Mouse (Mus musculus): ENCODE results near the gene Cd274. TPM values are rescaled to one million over a fixed set of nuclear protein-coding genes. Genes with fewer than 3 reads are reported as not detected.
A peak's percentile ranks its signal among the peaks of the same experiment; 100 is the strongest.

Cd274 gene
- polyA plus RNA-seq, 1 experiment, result 3.7 TPM

DNA sequence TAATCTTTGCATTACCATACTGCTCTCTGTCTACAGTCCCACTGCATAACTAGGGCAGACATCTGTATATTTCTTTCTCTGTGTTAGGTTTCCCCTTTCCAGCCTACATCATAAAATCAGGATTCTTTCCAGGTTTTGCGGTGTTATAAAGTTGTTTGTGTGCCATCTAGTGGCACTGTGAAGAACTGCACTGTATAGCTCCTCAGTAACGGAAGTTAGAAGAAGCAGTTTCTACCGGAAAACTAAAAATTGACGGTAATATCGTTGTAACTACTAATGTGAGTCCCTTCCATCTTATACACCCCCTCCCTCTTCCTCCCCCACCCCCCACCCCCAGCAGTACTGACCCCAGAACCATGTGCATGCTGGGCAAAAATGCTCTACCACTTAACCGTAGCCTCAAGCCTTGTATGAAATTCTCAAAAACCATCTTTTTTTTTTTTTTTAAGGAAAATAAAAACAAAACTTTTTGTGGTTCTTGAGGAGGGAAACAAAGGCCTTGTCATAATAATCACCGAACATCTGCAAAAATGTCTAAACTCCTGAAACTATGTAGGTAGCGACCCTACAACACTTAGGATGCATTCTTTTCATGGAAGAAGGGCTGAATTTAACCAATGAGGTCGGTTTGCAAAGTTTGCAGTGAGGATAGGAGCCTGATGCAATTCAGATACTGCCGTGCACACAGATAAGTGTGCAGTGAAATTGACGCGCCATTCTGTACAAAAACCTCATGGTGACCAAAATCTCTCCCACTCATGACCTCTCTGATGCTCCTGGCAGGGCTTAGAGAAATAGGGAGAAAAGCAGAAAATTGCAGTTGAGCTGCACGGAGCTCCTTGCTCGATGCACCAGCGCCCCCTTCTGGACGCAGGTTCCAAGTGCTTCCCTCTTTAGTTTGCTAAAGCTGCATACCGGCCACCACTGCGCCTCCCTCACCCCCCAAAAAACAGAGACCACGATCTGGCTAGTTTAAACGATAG is 12.1 kb upstream of the Cd274 start:
- Histone ChIP-seq H3K36me3 (ENCODE audit: control insufficient read depth, insufficient read depth, low read length) (peaks cover 24% of the 10 kb centered on the region), H3K27ac (ENCODE audit: insufficient read depth, low read depth, low read length) (no peak overlapping the region), H3K4me3 (ENCODE audit: low read depth, low read length) (peak overlapping the region; percentile 9; the same call in 1 of the 2 replicates), H3K27me3 (ENCODE audit: control insufficient read depth, insufficient read depth, low read length) (no peaks in the 10 kb centered on the region), H3K4me1 (ENCODE audit: control insufficient read depth, insufficient read depth, insufficient read length, low read length) (peaks cover 2% of the 10 kb centered on the region; the same call in 1 of the 2 replicates)
- TF ChIP-seq POLR2A (IDR thresholded peaks at IDR 0.05; ENCODE audit: low read depth, low read length) (no peak), CTCF (IDR thresholded peaks at IDR 0.05; ENCODE audit: extremely low read depth, insufficient read length, insufficient replicate concordance, low read depth, low read length) (peak; percentile 99)
- WGBS, result 4% methylated on average over 20 of the region's 20 CpGs

DNA sequence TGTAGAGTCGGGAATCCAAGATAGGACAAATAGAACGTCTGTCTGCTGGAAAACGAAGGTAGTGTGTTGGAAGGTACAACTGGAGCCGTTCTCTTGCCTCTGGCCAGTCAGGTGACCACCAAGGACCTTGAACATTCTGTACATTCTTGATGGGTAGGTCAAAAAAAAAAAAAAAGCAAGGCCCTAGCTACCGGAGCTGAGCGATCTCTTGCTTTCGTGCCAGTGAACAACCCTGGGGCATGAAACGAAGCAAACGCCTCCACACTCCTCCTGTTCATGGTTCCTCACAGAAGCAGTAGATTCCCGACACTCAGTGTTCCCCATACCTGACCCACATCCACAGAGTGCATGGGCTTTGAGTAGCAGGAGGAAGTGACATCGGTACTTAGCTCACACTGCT is 11.0 kb upstream of the Cd274 start:
- WGBS, result 86% methylated on average over 11 of the region's 11 CpGs
- Histone ChIP-seq H3K4me3 (ENCODE audit: low read depth, low read length) (no peak overlapping the region), H3K4me1 (ENCODE audit: control insufficient read depth, insufficient read depth, insufficient read length, low read length) (peaks cover 5% of the 10 kb centered on the region; the same call in 1 of the 2 replicates), H3K27me3 (ENCODE audit: control insufficient read depth, insufficient read depth, low read length) (no peaks in the 10 kb centered on the region), H3K27ac (ENCODE audit: insufficient read depth, low read depth, low read length) (no peak overlapping the region), H3K36me3 (ENCODE audit: control insufficient read depth, insufficient read depth, low read length) (peaks cover 24% of the 10 kb centered on the region)
- no peak for TF ChIP-seq POLR2A (IDR thresholded peaks at IDR 0.05; ENCODE audit: low read depth, low read length)
- no peak for TF ChIP-seq CTCF (IDR thresholded peaks at IDR 0.05; ENCODE audit: extremely low read depth, insufficient read length, insufficient replicate concordance, low read depth, low read length)

DNA sequence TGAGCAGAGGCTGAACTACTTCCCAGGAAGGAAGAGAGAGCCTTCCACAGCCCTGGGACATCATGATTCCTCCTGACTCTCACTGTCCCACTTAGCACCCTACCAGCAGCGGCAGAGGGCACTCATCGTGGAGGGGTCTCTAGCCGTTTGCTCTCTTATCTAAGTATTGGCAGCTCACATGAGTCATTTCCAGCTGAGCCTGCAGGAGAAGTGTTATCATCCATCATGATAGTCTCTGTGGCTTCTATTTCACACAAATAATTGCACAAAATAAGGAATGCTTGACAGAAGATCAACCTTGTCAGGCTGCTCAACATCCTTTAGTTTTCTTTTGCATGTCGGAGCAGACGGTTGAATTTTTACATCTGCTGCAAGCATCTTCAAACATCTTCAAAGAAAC is 7.0 kb upstream of the Cd274 start:
- no peak for TF ChIP-seq CTCF (IDR thresholded peaks at IDR 0.05; ENCODE audit: extremely low read depth, insufficient read length, insufficient replicate concordance, low read depth, low read length)
- H3K27ac ChIP-seq (ENCODE audit: insufficient read depth, low read depth, low read length), result peak overlapping the region; percentile 53; the same call in 1 of the 2 replicates
- H3K36me3 ChIP-seq (ENCODE audit: control insufficient read depth, insufficient read depth, low read length), result peaks cover 16% of the 10 kb centered on the region
- H3K4me3 ChIP-seq (ENCODE audit: low read depth, low read length), result peak overlapping the region; percentile 2; the same call in 1 of the 2 replicates
- peaks cover 5% of the 10 kb centered on the region; the same call in 1 of the 2 replicates for H3K4me1 ChIP-seq (ENCODE audit: control insufficient read depth, insufficient read depth, insufficient read length, low read length)
- H3K27me3 ChIP-seq (ENCODE audit: control insufficient read depth, insufficient read depth, low read length), result no peaks in the 10 kb centered on the region
- 53% methylated on average over 5 of the region's 5 CpGs for WGBS

DNA sequence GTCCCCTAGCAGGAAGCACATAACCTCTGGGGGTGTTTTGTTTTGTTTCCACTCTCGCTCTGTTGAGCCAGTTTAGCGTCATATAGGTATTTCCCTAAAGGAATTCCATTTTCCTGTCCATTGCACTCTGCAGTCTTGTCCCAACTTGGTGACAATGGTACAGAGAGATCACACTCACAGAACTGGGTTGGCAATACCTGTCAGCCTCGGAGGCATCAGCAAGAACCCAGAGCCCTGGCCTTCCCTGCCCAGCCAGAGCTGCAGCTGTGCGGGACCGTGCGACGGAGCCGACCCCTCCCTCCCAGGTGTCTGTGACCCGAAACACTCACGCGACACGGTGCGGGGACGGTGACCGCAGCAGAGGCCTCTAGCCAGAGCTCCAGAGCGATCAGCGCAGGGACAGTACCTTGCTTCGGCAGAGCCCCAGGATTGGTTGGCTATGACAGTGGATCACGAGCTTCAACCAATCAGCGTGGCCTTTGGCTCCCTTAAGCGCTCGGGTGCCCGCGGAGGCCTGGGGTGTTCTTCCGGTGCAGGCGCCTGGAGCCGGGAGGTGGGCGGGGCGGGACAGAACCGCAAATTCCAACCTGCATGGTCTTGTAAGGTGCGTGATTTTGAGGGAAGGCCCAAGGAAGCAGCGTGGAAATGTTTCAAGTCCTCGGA is 5.7 kb upstream of the Cd274 start:
- Histone ChIP-seq H3K4me1 (ENCODE audit: control insufficient read depth, insufficient read depth, insufficient read length, low read length) (peaks cover 6% of the 10 kb centered on the region), H3K36me3 (ENCODE audit: control insufficient read depth, insufficient read depth, low read length) (peaks cover 10% of the 10 kb centered on the region; the same call in 1 of the 2 replicates), H3K27me3 (ENCODE audit: control insufficient read depth, insufficient read depth, low read length) (no peaks in the 10 kb centered on the region), H3K4me3 (ENCODE audit: low read depth, low read length) (peak overlapping the region; percentile 66), H3K27ac (ENCODE audit: insufficient read depth, low read depth, low read length) (peak overlapping the region; percentile 73)
- WGBS, result 1% methylated on average over 33 of the region's 33 CpGs
- TF ChIP-seq POLR2A (IDR thresholded peaks at IDR 0.05; ENCODE audit: low read depth, low read length) (peak; percentile 78), CTCF (IDR thresholded peaks at IDR 0.05; ENCODE audit: extremely low read depth, insufficient read length, insufficient replicate concordance, low read depth, low read length) (no peak)

DNA sequence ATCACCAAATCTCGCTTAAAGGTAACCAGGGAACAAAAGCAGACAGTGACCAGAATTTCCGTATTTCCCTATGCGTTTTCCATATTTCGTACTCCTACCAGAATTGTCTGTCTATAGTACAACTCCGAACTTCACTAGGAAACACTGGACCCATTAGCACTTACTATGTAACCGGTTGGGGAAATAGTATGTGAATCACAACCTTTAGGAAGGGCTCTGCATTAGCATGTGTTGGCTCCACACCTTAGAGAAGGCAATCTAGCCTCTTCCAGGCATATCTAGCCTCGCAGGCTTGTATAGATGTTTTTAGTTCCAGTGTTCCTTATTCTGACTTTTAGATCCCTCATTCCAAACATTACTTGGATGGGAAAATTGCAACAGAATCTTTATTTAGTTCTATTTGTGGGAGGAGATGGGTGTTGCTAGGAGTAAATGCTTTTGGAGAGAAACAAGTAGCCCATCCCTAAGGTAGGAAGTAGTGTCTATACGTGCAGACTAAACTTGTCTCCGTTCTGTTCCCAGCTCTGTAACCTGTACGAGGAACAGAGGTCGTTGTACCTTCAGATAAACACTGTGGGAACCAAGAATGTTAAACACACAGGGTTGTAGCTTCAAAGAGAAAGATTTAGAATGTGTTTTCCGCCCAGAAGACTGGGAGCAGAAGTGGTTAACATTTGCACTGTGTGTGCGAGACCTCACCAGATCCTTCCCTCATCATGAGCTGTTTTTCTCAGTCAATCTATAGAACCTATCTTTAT is 4.9 kb upstream of the Cd274 start:
- 21% methylated on average over 13 of the region's 13 CpGs for WGBS
- Histone ChIP-seq H3K27ac (ENCODE audit: insufficient read depth, low read depth, low read length) (no peak overlapping the region), H3K4me1 (ENCODE audit: control insufficient read depth, insufficient read depth, insufficient read length, low read length) (peaks cover 7% of the 10 kb centered on the region), H3K4me3 (ENCODE audit: low read depth, low read length) (peak overlapping the region; percentile 66), H3K36me3 (ENCODE audit: control insufficient read depth, insufficient read depth, low read length) (peaks cover 7% of the 10 kb centered on the region; the same call in 1 of the 2 replicates), H3K27me3 (ENCODE audit: control insufficient read depth, insufficient read depth, low read length) (no peaks in the 10 kb centered on the region)
- TF ChIP-seq POLR2A (IDR thresholded peaks at IDR 0.05; ENCODE audit: low read depth, low read length) (no peak), CTCF (IDR thresholded peaks at IDR 0.05; ENCODE audit: extremely low read depth, insufficient read length, insufficient replicate concordance, low read depth, low read length) (no peak)

DNA sequence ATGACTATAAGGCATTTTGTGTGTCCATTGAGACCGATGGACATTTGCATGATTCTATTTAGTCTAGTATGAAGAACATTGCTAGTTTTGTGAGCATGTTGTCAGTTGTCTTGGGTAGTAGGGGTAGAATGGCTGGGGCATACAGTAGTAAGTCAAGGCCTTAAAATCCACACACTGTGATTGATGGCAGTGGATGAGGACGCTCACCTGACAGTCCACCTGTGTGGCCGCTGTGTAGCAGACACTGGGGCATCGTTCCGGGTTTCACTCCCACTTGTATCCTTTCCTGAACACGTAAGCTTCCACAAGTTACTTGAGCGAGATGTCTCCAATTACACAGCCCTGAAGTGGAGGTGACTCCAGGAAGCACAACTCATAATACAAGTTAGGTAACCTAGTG is 3.7 kb upstream of the Cd274 start:
- WGBS, result 92% methylated on average over 7 of the region's 7 CpGs
- Histone ChIP-seq H3K4me3 (ENCODE audit: low read depth, low read length) (no peak overlapping the region), H3K27me3 (ENCODE audit: control insufficient read depth, insufficient read depth, low read length) (no peaks in the 10 kb centered on the region), H3K4me1 (ENCODE audit: control insufficient read depth, insufficient read depth, insufficient read length, low read length) (peaks cover 8% of the 10 kb centered on the region), H3K27ac (ENCODE audit: insufficient read depth, low read depth, low read length) (no peak overlapping the region), H3K36me3 (ENCODE audit: control insufficient read depth, insufficient read depth, low read length) (peaks cover 4% of the 10 kb centered on the region; the same call in 1 of the 2 replicates)
- TF ChIP-seq CTCF (IDR thresholded peaks at IDR 0.05; ENCODE audit: extremely low read depth, insufficient read length, insufficient replicate concordance, low read depth, low read length) (no peak), POLR2A (IDR thresholded peaks at IDR 0.05; ENCODE audit: low read depth, low read length) (no peak)
